Mouse (Mus musculus): ENCODE measurements at regions not wholly inside any gene's neighbourhood (a gene's known extent, or its start where the extent isn't known, plus 50 kb on each side); places are given as distances from the start of the nearest gene placed in this dataset.

DNA sequence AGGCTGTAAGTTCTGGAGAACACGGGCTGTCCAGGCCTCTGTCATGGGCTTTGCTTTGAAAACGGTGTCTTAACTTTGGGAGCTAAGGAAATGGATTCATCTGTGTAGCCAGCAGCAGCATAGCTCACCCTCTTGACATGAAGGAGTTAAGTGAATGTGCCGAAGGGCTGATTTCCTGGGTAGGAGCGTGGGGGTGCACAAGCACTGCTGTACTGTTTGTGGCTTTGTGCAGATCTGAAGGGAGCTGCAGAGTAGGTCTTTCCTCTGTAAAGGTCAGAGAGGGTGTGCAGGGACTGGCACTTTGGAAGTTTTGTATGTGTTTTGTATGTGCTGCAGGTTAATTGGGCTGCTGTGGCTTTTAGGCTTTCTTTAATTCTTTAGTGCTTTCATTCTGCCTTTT, 102.6 kb upstream of the Rxylt1 start:
- ATAC-seq (replicated peaks; ENCODE audit: low read depth, poor library complexity, severe bottlenecking): no peak

DNA sequence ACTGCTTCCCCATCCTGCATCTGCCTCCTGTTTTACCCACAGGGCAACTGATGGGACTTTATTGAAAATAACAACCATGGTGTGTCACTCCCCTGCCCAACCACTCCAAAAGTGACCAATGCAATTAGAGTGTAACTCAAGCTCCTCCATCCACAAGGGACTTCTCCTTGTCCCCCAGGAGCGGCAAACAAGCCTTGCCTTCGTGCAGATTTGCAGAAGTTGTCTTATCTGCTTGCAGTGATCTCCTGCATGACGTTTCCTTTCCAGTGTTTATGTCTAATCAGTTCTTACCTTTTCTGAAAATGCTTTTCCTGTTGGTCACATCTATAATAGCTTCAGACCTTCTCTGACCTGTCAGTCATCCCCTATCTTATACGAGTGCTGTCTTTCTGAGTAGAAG, 100.5 kb upstream of the Rxylt1 start:
- ATAC-seq (replicated peaks; ENCODE audit: low read depth, poor library complexity, severe bottlenecking): peak; percentile 85

DNA sequence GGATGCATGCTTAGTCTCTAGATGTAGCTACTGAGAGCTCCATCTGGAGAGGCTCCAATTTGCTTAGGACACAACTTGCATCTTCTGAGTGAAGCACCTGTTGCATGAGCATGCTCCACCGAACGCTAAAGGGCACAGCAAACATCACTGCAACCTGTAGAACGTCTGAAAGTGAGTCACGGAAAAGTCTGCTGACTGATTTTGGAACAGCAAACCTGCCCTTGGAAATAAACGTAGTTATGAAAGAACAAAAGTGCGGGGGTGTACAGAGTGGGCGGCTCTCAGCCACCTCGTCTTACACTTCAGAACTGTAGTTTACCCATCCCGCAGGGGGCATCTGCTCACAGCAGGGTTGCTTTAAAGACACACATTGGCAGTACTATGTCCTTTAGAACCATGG, 97.0 kb upstream of the Rxylt1 start:
- no peak for ATAC-seq (replicated peaks; ENCODE audit: low read depth, poor library complexity, severe bottlenecking)

DNA sequence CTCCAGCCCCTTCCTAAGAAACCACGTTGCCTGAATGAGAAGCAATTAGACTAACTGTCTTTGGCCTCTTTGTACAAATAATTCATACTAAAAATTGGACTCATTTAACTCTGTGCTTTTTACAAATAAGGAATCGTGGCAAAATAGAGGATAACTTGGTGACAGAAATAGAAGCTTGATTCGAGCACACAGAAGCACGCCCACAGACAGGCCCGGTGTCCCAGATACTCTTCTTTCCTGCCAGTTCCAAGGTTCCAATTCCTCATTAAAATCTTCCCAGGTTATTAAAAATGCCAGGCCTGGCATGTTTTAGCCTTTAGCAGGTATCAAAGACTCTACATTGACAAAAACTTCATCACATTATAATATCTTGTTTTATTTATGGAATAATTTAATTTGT, 96.2 kb upstream of the Rxylt1 start:
- no peak for ATAC-seq (replicated peaks; ENCODE audit: low read depth, poor library complexity, severe bottlenecking)

DNA sequence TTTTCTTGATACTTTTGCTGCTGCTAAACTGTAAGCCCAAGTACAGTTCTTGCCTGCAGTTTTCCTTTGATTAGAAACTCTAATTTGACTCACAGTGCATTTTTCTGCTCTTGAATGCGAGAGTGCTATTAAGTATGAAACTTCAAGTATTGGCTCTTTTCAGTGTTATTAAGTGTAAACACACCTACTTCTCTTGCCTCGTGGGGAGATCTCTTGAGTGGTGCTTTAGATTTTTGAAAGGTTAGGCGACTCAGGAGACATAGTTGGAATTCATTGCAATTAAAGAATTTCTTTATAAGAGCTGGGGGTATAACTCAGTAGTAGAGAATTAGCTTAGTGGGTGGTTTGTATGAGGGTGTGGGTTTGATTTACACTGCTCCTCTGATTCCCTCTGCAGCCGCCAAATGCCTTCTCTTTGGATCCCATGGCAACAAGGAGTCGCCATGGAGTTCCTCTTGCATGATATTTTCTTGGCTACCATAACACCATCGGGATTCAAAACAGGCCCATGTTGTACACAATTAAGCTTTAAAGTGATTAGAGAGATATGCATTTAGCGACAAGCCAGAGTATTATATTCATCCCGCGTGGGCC, 88.1 kb upstream of the Rxylt1 start:
- no peak for ATAC-seq (replicated peaks; ENCODE audit: low read depth, poor library complexity, severe bottlenecking)

DNA sequence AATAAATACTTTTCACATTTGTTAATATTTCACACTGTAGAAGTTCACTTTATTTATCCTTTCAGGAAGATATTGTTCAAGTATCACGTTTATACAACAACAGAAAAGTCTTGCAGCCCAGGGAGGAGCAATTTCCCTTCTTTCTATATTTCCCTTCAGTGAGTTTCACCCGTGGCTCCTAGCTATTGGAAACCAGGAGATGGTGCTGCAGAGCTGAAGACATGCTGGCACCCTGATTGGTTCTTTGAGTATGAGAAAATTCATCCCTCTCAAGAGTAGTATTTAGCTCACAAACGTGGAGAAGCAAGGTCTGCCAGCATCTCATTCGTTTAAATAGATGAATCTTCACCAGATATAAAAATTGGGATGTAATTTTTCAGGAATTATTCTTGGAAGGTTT, 85.9 kb upstream of the Rxylt1 start:
- ATAC-seq (replicated peaks; ENCODE audit: low read depth, poor library complexity, severe bottlenecking): peak; percentile 77

DNA sequence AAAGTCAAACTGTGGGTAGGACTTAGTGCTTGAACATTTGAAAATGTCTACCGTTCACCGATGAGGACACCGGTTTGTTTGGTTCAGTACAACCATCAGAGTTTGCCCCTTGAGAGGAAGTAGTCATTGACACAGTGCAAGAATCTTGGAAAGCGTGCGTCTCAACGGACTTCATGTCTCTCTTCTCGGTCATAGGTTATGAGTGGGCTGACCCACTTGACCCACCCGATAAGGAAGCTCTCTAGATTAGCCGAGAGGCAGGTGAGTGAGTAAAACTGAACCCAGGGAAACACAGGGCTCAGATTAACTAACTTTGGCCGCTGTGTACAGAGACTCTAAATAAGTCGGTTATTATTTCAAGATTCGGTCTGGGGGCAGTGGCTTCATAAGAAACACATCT, 51.9 kb upstream of the Rxylt1 start:
- ATAC-seq (replicated peaks; ENCODE audit: low read depth, poor library complexity, severe bottlenecking): no peak

DNA sequence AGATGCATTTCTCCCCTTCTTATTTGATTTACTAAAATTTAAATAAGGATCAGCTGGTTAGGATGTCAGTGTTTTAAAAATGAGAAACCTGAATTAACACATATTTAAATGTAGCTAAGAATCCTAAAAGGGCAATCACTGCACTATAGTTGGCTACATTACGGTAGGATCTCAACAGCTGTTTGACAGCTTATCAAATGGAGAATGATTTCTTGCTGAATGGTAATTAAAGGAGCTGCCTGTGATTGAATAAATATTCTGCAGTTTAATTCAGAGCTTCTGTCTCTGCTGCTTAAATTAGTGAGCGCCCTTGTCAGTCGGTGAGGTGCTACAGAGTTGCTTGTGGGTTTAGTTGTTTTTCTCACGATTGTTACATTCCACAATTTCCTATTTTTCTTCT, 51.4 kb upstream of the Rxylt1 start:
- ATAC-seq (replicated peaks; ENCODE audit: low read depth, poor library complexity, severe bottlenecking): no peak

Measured in common myeloid progenitor, adult 5-6 weeks (primary cell).